Mouse (Mus musculus) heart, adult 2 months (tissue): Measurements from ENCODE around the gene Dnaja3.

Experiments
- CTCF ChIP-seq: fragments of 200-600 bp; IDR thresholded peaks from 2 replicates; pipeline ENCODE4 v1.8.1; 2022; ENCODE audit warnings: antibody characterized with exemption, mild to moderate bottlenecking, moderate library complexity
- EP300 ChIP-seq: fragments of 200-500 bp; IDR thresholded peaks from 2 replicates; pipeline ENCODE4 v1.6.1; 2011; ENCODE audit warnings: low read depth, low read length, control low read depth; ENCODE audit not compliant: insufficient read depth
- POLR2A ChIP-seq: fragments of 200-500 bp; IDR thresholded peaks from 2 replicates; pipeline ENCODE4 v1.6.1; 2011; ENCODE audit warnings: mild to moderate bottlenecking, low read depth, low read length, control low read depth; ENCODE audit not compliant: insufficient read depth

DNA sequence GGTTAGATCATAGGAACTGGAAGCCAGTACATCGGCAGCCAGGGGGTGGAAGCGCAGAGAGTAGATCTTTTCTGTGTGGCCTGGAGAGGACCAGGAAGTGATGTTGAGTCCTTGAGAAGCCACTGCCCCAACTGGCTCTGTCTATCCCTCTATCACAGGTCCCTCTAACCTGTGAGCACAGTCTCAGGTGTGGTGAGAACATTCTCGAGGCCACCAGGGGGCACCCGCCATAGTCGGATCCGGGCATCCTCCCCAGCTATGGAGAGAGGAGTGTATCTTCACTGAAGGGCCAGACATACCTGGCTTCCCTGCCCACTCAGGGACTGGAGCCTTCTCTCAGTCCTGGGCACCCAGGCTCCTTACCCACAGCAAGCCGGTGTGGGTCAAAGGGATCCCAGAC, 7.7 kb upstream of the Dnaja3 start:
- TF ChIP-seq POLR2A: no peak
- TF ChIP-seq CTCF: peak; percentile 60
- TF ChIP-seq EP300: no peak
